Mouse (Mus musculus): ENCODE measurements around the gene Cbln4.

Gene Cbln4

DNA sequence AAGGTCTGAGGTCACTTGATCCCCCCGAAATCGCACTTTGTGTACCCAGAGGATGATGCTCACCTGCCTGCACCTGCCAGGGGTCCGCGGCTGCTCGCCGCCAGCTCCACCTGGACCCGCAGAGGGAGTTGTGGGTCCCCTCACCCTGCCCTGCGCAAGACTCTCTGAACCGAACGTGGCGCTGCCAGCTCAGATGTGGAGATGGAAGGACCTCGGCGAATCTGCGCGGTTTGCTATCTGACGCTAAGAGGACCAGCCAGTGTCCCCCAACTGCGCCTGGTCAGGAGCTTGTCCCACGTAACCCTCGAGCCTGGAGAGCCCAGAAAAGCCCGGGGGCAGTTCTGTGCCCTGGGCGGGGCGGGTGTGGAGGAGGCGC lies at the start of gene Cbln4:
TSS of gene Cbln4 (minus strand) at position 232 of the 376 bp plus-strand sequence.
- in situ Hi-C loops (cut with MboI), result no loop called here

DNA sequence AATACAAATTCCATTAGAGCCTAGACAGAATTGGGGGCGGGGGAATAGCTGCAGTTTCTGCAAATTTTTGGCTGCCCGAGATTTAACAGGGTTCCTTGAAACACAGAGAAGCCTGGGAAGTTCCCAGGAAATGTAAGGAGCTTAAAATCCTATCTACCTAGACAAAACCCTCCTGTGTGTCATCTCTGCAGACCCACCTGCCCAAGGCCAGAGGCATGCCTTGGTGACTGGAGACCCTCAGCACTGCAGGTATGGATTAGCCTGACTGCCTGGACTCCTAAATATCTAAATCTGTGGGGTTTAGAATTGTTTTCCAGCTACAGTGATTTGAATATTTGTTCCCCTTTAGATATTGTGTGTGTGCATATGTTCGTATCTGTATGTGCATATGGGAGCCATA lies 35.3 kb upstream of the Cbln4 start:
- in situ Hi-C loops (cut with MboI), result no loop called here

- in situ Hi-C loops (cut with MboI), result no loop called here
Measured at GRCm38 (mm10) chr2:172076295-172076694, 33.0 kb upstream of the Cbln4 start.

DNA sequence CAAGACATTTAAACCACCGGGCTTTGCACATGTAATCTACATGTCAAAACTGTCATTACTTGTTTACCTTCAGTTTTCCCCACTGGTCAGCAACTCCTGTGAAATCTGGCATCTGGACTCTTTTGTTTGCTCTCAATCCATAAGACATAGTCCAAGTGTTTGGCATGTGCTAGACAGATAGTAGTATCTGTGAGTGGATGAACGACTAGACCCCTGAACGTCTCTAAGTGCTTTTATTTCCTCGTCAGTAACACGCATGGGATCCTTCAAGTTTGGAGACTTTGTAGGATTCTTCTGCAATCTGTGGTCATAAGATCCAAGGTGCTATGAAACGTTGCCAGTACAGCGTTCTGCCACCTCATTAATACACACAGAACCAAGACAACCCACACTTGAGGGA lies 19.6 kb upstream of the Cbln4 start:
- in situ Hi-C loops (cut with MboI), result no loop called here

GRCm38 (mm10) chr2:172059747-172060146 lies 16.5 kb upstream of the Cbln4 start:
- in situ Hi-C loops (cut with MboI), result no loop called here

DNA sequence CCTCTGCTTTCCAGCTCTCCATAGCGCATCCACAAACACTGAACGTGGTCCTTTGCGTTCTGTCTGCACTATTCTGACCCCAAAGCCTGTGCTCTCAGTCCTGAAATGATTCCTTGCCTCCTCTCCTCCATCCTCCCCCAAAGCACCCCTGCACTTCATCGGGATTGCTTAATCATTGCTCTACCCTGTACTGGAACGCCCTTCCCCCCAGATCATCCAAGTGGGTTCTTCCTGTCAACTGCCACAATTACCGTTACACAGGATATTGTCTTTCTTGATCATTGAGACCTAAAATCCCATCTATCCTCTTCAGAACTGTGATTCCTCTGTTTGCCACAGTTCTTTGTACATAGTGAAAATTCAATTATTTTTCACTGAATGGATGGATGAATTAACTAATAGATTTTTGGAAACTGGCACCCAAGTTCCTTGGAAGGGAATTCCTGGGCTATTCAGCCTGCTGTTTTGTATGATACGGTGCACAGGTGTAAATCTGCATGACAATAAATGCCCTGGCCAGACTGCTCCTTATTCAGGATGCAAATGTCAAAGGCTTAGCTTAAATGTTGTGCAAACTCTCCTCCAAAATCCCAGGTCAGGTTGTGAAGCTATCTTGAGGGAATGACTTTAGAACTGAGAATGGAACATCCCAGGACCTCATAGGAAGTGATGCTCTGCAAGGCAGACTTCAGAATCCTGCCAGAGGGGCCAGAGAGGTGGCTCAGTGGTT lies 15.8 kb upstream of the Cbln4 start:
- in situ Hi-C loops (cut with MboI), result no loop called here

- in situ Hi-C loops (cut with MboI), result no loop called here
Measured at GRCm38 (mm10) chr2:172046002-172046401, 2.7 kb upstream of the Cbln4 start.

- in situ Hi-C loops (cut with MboI), result no loop called here
Measured at GRCm38 (mm10) chr2:172042607-172043234, 545 bp downstream of the Cbln4 start.

DNA sequence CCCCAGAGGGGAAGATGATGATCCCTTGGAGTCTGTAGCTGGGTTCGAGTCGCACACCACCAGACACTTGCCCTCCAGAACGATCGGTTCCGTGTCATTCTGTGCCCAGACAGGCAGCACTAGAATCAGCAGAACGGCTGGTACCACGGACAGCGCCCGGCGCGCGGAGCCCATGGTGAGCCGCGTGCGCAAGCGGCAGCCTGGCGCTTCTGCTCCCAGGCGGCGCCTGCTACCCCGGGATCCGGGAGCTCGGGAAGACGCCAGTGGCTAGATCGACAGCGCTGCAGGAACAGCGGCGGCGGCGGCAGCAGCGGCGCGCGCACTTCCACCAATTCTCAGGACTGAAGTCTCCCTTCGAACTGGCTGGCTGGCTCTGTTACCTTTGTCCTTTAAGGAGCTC lies 1.1 kb downstream of the Cbln4 start:
- in situ Hi-C loops (cut with MboI), result no loop called here

GRCm38 (mm10) chr2:172040859-172041258 lies 2.4 kb downstream of the Cbln4 start:
- in situ Hi-C loops (cut with MboI), result no loop called here

GRCm38 (mm10) chr2:172039601-172040000 lies 3.7 kb downstream of the Cbln4 start:
- in situ Hi-C loops (cut with MboI), result no loop called here

DNA sequence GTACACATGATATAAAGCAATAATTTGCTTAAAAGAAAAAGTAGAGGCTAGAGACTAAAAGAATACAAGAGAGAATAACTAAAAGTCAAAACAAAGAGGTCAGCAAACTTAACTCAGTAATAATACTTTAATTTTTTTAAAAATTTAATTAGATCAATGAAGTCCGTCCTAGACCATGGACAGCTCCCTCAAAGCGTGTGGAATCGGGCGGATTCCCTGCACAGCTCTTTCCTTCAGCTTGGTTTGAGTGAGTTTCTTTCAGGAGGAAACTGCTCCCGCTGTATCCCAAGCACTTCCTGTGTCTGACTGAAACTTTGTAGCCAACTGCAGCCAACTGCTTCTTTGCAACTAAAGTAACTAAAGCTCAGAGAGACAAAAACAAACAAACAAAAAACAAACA lies 9.0 kb downstream of the Cbln4 start:
- in situ Hi-C loops (cut with MboI), result no loop called here

GRCm38 (mm10) chr2:172025459-172026130 lies 17.7 kb downstream of the Cbln4 start:
- in situ Hi-C loops (cut with MboI), result no loop called here

DNA sequence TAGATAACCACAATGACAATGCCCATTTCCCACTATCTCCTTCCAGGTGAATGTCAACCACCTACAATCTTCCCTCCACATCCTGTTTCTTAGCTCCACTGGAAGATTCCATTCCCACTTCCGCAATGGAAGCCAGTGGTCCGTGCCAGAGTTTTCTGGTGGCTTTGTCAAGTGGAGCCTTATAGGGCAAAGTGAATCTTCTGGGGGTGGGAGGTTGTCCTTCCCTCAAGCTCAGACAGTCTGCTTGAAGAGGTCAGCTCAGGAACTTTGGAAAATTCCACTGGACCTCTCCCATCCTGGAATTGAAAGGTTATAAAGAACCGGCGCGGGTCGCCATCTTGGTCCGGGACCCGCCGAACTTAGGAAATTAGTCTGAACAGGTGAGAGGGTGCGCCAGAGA lies 36.5 kb downstream of the Cbln4 start:
- in situ Hi-C loops (cut with MboI), result no loop called here

DNA sequence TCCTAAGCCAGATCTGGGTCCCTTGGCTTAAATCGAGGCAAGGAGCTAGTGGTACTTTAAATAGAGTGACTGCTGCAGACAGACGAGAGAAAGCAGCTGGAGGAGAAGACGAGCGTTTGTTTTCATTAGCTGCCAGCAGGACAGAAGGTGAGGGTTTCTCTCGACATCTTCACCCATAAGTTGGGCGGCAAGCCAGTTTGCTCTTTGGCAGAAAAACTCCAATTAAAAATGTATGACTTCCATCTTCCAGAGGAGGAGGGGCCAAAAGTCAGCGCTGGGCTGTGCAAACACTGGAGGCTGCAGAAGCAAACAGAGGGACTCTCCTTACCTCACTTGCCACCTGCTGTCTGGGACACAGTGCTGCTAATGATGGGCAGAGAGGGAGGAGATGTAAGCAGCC lies 37.3 kb downstream of the Cbln4 start:
- in situ Hi-C loops (cut with MboI), result no loop called here

GRCm38 (mm10) chr2:172004029-172004984 lies 39.0 kb downstream of the Cbln4 start:
- in situ Hi-C loops (cut with MboI), result no loop called here

- in situ Hi-C loops (cut with MboI), result no loop called here
Measured at GRCm38 (mm10) chr2:171996979-171997686, 46.1 kb downstream of the Cbln4 start.

DNA sequence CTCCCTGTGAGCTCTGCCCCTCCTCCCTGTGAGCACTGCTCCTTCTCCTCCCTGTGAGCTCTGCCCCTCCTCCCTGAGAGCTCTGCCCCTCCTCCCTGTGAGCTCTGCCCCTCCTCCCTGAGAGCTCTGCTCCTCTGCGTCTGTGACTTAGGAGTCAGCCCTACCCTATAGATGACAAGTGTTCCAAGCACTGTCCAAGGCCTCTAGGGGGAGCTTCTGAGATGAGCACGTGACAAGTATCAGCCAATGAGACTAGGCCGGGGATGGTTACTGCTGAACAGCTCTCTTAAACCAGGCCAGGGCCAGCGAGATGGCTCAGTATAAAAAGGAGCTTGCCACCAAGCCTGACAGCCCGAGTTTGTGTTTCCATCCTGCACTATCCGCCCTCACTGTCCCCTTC lies 48.4 kb downstream of the Cbln4 start:
- in situ Hi-C loops (cut with MboI), result no loop called here

- in situ Hi-C loops (cut with MboI), result no loop called here
Measured at GRCm38 (mm10) chr2:171994240-171994639, 49.0 kb downstream of the Cbln4 start.

DNA sequence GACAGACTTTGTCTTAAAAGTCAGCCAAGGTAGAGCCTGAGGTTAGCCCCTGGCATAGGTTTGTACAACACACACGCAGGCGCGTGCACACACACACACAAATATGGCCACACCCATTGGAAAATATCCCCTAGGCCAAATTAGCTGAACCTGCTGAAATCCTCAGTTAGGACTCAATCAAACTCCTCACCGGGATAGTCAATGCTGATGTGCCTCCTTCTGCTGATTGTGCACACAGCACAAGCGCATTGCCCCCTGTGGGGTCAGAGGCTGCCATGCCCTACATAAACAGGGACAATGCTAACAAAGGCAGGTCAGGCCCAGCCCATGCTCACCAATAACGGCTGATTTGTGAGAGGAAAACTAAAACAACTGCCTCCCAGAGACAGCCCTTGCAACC lies 56.6 kb downstream of the Cbln4 start:
- in situ Hi-C loops (cut with MboI), result no loop called here

All from mature B cell (primary cell).